Mouse (Mus musculus) MEL (cell line): ENCODE results near the gene S100a16. TPM values are rescaled to one million over a fixed set of nuclear protein-coding genes. Genes with fewer than 3 reads are reported as not detected.

ENCODE experiments used
- DNase-seq: peaks from one replicate; pipeline ENCODE4 v3.0.0; 2011; ENCODE audit warnings: low read depth, low spot score
- H3K27ac ChIP-seq: 2 replicates; pipeline ENCODE4 v1.5.1; 2012; ENCODE audit warnings: low read depth, mild to moderate bottlenecking, control low read depth, low read length, moderate library complexity; ENCODE audit not compliant: control insufficient read depth
- H3K27me3 ChIP-seq, 2 experiments: fragments of 150-350 bp in 1 of 2; sonication (generic) in 1 of 2; 2 replicates each; pipeline ENCODE4 v1.6.1; 2012; ENCODE audit warnings: low read length in 2 of 2, mild to moderate bottlenecking in 2 of 2, improper control_type of control experiment in 1 of 2, moderate library complexity in 1 of 2; ENCODE audit not compliant: insufficient read depth in 2 of 2, control insufficient read depth in 1 of 2
- H3K36me3 ChIP-seq, 2 experiments: 2 replicates each; pipeline ENCODE4 v1.6.1; 2012 to 2014; ENCODE audit warnings: low read length in 2 of 2, improper control_type of control experiment in 1 of 2, inconsistent platforms in 1 of 2, mild to moderate bottlenecking in 1 of 2; ENCODE audit not compliant: insufficient read depth in 2 of 2, control insufficient read depth in 1 of 2
- H3K4me1 ChIP-seq, 2 experiments: fragments of 150-350 bp in 1 of 2; sonication (generic) in 1 of 2; 2 replicates each; pipeline ENCODE4 v1.6.1; 2012; ENCODE audit warnings: low read length in 2 of 2, improper control_type of control experiment in 1 of 2, mild to moderate bottlenecking in 1 of 2; ENCODE audit not compliant: insufficient read depth in 2 of 2, control insufficient read depth in 1 of 2
- H3K4me3 ChIP-seq, 2 experiments: fragments of 150-350 bp in 1 of 2; sonication (generic) in 1 of 2; 2 replicates each; pipeline ENCODE4 v1.5.1; 2012; ENCODE audit warnings: low read depth in 2 of 2, low read length in 2 of 2, mild to moderate bottlenecking in 2 of 2, moderate library complexity in 2 of 2, control low read depth in 1 of 2, improper control_type of control experiment in 1 of 2; ENCODE audit not compliant: control insufficient read depth in 1 of 2, insufficient read depth in 1 of 2
- H3K79me2 ChIP-seq: 2 replicates; pipeline ENCODE4 v1.6.1; 2012; ENCODE audit warnings: mild to moderate bottlenecking, low read length, moderate library complexity; ENCODE audit not compliant: control insufficient read depth, poor library complexity, insufficient read depth
- H3K9ac ChIP-seq: 2 replicates; pipeline ENCODE4 v1.6.1; 2012; ENCODE audit warnings: low read depth, mild to moderate bottlenecking, control low read depth, low read length, moderate library complexity; ENCODE audit not compliant: control insufficient read depth, poor library complexity, severe bottlenecking
- H3K9me3 ChIP-seq: fragments of 150-350 bp; sonication (generic); replicated peaks from 2 replicates; pipeline ENCODE4 v1.6.1; 2012; ENCODE audit warnings: mild to moderate bottlenecking, low read length, improper control_type of control experiment, moderate library complexity; ENCODE audit not compliant: insufficient read depth
- E2F4 ChIP-seq: IDR thresholded peaks from 2 replicates; pipeline ENCODE4 v1.6.1; 2011; ENCODE audit warnings: low read depth, low read length, improper control_type of control experiment, borderline replicate concordance
- ETS1 ChIP-seq: IDR thresholded peaks from 2 replicates; pipeline ENCODE4 v1.6.1; 2012; ENCODE audit warnings: low read depth, mild to moderate bottlenecking, inconsistent platforms, low read length, improper control_type of control experiment, moderate library complexity
- GABPA ChIP-seq: IDR thresholded peaks from 2 replicates; pipeline ENCODE4 v1.6.1; 2012; ENCODE audit warnings: low read depth, mild to moderate bottlenecking, inconsistent platforms, low read length, improper control_type of control experiment, moderate library complexity
- GATA1 ChIP-seq: IDR thresholded peaks from 2 replicates; pipeline ENCODE4 v1.6.1; 2011; ENCODE audit warnings: low read depth, low read length, improper control_type of control experiment
- HCFC1 ChIP-seq: IDR thresholded peaks from 2 replicates; pipeline ENCODE4 v1.6.1; 2012; ENCODE audit warnings: low read depth, mild to moderate bottlenecking, inconsistent platforms, low read length, improper control_type of control experiment, moderate library complexity
- MAFK ChIP-seq: IDR thresholded peaks from 2 replicates; pipeline ENCODE4 v1.6.1; 2011; ENCODE audit warnings: low read depth, mild to moderate bottlenecking, low read length, improper control_type of control experiment, borderline replicate concordance
- MAZ ChIP-seq: IDR thresholded peaks from 2 replicates; pipeline ENCODE4 v1.6.1; 2012; ENCODE audit warnings: low read depth, mild to moderate bottlenecking, inconsistent platforms, low read length, improper control_type of control experiment
- MXI1 ChIP-seq: IDR thresholded peaks from 2 replicates; pipeline ENCODE4 v1.6.1; 2011; ENCODE audit warnings: mild to moderate bottlenecking, low read depth, low read length, improper control_type of control experiment
- MYC ChIP-seq: IDR thresholded peaks from 2 replicates; pipeline ENCODE4 v1.6.1; 2011; ENCODE audit warnings: low read depth, mild to moderate bottlenecking, low read length, improper control_type of control experiment, moderate library complexity
- NELFE ChIP-seq: IDR thresholded peaks from 2 replicates; pipeline ENCODE4 v1.6.1; 2011; ENCODE audit warnings: low read depth, low read length, improper control_type of control experiment
- POLR2A ChIP-seq, 2 experiments: IDR thresholded peaks; 2 replicates each; pipeline ENCODE4 v1.6.1; 2011 to 2012; ENCODE audit warnings: low read length in 2 of 2, mild to moderate bottlenecking in 2 of 2, control low read depth in 1 of 2, improper control_type of control experiment in 1 of 2, low read depth in 1 of 2, moderate library complexity in 1 of 2; ENCODE audit not compliant: control insufficient read depth in 1 of 2, insufficient read depth in 1 of 2, poor library complexity in 1 of 2
- POLR2AphosphoS2 ChIP-seq: IDR thresholded peaks from 2 replicates; pipeline ENCODE4 v1.6.1; 2011; ENCODE audit warnings: low read length, improper control_type of control experiment
- RCOR1 ChIP-seq: IDR thresholded peaks from 2 replicates; pipeline ENCODE4 v1.6.1; 2012; ENCODE audit warnings: low read depth, mild to moderate bottlenecking, inconsistent platforms, low read length, improper control_type of control experiment
- SIN3A ChIP-seq: IDR thresholded peaks from 2 replicates; pipeline ENCODE4 v1.6.1; 2012; ENCODE audit warnings: low read length, improper control_type of control experiment, inconsistent platforms
- TAL1 ChIP-seq: IDR thresholded peaks from 2 replicates; pipeline ENCODE4 v1.6.1; 2012; ENCODE audit warnings: mild to moderate bottlenecking, inconsistent platforms, low read length, moderate library complexity, mixed read lengths
- TCF12 ChIP-seq: IDR thresholded peaks from 2 replicates; pipeline ENCODE4 v1.6.1; 2014; ENCODE audit warnings: low read depth, mild to moderate bottlenecking, inconsistent platforms, low read length, improper control_type of control experiment, moderate library complexity
- USF1 ChIP-seq: IDR thresholded peaks from 2 replicates; pipeline ENCODE4 v1.6.1; 2014; ENCODE audit warnings: low read depth, mild to moderate bottlenecking, inconsistent platforms, low read length, improper control_type of control experiment, moderate library complexity
- ZMIZ1 ChIP-seq: IDR thresholded peaks from 2 replicates; pipeline ENCODE4 v1.6.1; 2012; ENCODE audit warnings: low read depth, mild to moderate bottlenecking, inconsistent platforms, low read length, improper control_type of control experiment, moderate library complexity
- polyA plus RNA-seq, 2 experiments: library from polyadenylated mRNA; stranded (reverse) in 1 of 2; unstranded in 1 of 2; fragments of >175 nt in 1 of 2; fragments of >200 nt in 1 of 2; gene quantifications; 2 replicates each; pipeline versions ENCODE4 v1.2.1 to v1.2.4; 2012; ENCODE audit warnings: low replicate concordance in 2 of 2, low read depth in 1 of 2; ENCODE audit not compliant: insufficient read length in 2 of 2, insufficient read depth in 1 of 2, missing spikeins in 1 of 2
- total RNA-seq: library from RNA; depleted of rRNA; stranded (reverse); fragments of 300-350 nt; gene quantifications from 2 replicates; pipeline ENCODE4 v1.2.3, GENCODE M21; 2012

The S100a16 gene
- total and polyA plus RNA-seq, 3 experiments: not detected

DNA sequence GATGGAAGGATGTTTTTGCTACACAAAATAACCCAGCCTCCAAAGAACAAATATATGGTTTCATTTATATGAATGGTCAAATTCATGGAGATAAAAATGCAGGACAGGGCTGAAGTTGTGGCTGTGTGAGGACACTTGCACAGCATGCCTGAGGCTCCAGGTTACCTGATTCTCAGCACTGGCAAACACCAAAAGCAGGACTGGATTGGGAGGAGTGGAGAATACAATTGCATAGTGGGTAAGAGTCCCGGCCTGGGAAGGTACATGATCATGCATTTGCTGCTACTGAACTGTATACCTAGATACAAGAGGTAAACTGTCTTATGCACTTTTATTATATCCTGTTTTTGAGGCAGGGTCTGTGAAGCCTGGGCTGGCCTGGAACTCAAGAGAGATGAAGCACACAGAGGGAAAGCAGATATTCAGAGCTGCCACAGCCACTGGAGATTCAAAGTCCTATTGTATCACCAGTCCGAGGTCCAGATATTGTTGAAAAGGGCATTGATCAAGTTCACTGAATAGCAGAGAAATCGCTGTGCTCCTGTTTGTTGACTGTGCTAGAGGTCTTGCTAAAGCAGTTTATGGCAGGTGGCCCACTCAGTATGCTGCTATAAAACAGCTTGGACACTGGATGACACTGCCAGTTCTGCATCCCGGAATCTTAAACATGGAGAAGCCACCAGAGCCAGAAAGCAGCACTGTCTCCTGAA is 43.1 kb upstream of the S100a16 start:
- Histone ChIP-seq H3K36me3 (peaks cover 5 to 11% of the 10 kb centered on the region in 2 experiments; a peak in 3 of 4 replicates), H3K27ac (no peak overlapping the region), H3K9ac (no peak overlapping the region)

DNA sequence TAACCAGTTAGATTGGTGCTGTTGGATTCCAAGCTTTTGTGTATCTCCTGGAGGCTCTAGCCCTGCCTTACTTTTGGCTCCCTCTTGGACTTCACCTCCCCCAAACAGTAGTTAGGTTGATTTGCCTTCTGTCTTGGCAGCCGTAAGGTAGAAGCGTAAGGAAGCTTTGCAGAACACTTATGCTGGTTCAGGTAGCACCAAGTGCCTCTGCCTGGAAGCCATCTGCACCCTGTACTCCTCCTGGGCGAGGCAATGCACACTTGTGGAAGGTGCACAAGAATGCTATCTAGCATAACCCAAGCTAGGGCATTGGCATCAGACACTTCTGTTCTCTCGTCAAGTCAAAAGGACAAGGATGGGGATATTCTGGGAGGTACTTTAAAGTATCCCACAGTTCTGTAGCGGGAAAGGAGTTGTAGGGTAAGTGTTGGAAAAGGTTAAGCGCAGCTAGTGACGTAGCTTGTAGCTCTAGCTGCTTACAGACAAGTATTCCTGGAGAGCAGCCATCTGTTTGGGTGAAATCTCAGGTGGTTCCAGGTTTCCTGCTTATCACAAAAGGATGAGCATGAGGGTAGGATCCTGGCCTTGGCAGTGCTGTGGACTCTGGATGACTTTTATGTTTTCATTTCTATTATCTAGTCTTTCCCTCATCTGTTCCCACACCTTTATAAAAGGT is 41.1 kb upstream of the S100a16 start:
- Histone ChIP-seq H3K9ac (no peak overlapping the region), H3K4me3 (no peak overlapping the region), H3K9me3 (no peaks in the 10 kb centered on the region), H3K79me2 (no peaks in the 10 kb centered on the region), H3K4me1 (peaks cover 0 to 4% of the 10 kb centered on the region in 2 experiments; a peak in 1 of 4 replicates), H3K36me3 (peaks cover 3 to 20% of the 10 kb centered on the region in 2 experiments), H3K27me3 (no peaks in the 10 kb centered on the region), H3K27ac (no peak overlapping the region)
- no peak; a peak in 1 of 4 replicates for TF ChIP-seq POLR2A (IDR thresholded peaks at IDR 0.05; ENCODE audit: control insufficient read depth in 1 of 2, insufficient read depth in 1 of 2, low read depth in 1 of 2, low read length in 2 of 2, poor library complexity in 1 of 2)
- peak; percentile 69; the same call in 1 of the 2 replicates for TF ChIP-seq POLR2AphosphoS2
- DNase-seq: no peak

More for the DNA sequence above, 43.1 kb upstream of the S100a16 start:
- TF ChIP-seq TAL1 (no peak), MAFK (no peak)
- TF ChIP-seq, all 39 proteins: peak for 0
- Histone ChIP-seq H3K4me3 (no peak overlapping the region), H3K79me2 (peaks cover 4% of the 10 kb centered on the region), H3K4me1 (peaks cover 3 to 11% of the 10 kb centered on the region in 2 experiments; a peak in 2 of 4 replicates), H3K9me3 (no peaks in the 10 kb centered on the region), H3K27me3 (no peaks in the 10 kb centered on the region)
- DNase-seq: no peak

DNA sequence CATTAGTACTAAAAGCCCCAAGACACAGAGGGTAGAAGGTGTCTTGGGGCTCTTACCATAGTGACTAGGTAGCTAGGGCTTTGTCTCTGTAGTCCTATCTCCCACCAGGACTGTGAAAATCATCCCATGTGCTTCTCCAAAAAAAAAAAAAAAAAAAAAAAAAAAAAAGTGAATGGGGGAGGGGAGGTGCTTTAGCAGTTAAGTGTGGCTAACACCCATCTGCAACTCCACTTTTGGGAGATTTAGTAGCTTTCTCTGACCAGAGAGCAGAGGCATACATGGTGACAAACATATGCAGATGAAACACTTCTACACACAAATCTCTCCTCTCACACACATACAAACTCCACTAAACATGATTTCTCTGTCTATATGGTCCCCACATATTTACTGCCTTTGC is 39.5 kb upstream of the S100a16 start:
- no peaks in the 10 kb centered on the region for H3K9me3 ChIP-seq
- no peak for DNase-seq
- no peaks in the 10 kb centered on the region for H3K79me2 ChIP-seq
- H3K4me3 ChIP-seq: no peak overlapping the region
- H3K27me3 ChIP-seq: no peaks in the 10 kb centered on the region
- H3K4me1 ChIP-seq: no peaks in the 10 kb centered on the region
- no peak overlapping the region for H3K9ac ChIP-seq
- H3K27ac ChIP-seq: no peak overlapping the region
- TF ChIP-seq GABPA: no peak
- no peak for TF ChIP-seq MXI1
- TF ChIP-seq POLR2AphosphoS2: 0 out of 2 replicates have a peak, but pooled peaks have one; percentile 10
- peaks cover 2 to 35% of the 10 kb centered on the region in 2 experiments; a peak in 3 of 4 replicates for H3K36me3 ChIP-seq

DNA sequence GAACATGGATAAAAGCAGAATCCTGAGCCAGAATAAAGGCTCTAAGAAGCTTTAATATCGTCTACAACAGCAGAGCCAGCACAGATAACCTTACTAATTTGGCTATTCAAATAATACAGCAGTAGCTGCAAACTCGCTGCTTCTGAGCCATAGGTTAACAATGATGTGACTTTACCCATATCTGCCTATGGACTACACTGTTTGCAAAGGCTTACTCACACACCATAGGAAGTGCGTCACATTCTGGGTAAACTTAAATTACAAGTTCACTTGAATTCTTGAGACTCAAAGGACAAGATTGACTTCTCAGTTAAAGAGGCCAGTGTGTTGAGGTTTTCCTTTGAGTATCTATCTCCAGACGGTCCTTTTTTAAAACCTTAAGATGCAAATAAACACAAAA is 33.6 kb upstream of the S100a16 start:
- H3K79me2 ChIP-seq: peaks cover 20% of the 10 kb centered on the region
- H3K27me3 ChIP-seq: no peaks in the 10 kb centered on the region
- no peak overlapping the region for H3K9ac ChIP-seq
- DNase-seq: no peak
- peaks cover 39 to 80% of the 10 kb centered on the region in 2 experiments for H3K36me3 ChIP-seq
- peaks cover 2 to 14% of the 10 kb centered on the region in 2 experiments; a peak in 2 of 4 replicates for H3K4me1 ChIP-seq
- no peaks in the 10 kb centered on the region for H3K9me3 ChIP-seq
- H3K27ac ChIP-seq: no peak overlapping the region
- no peak overlapping the region for H3K4me3 ChIP-seq
- TF ChIP-seq MAZ (no peak), NELFE (no peak), ETS1 (no peak), POLR2A (IDR thresholded peaks at IDR 0.05; ENCODE audit: control insufficient read depth in 1 of 2, insufficient read depth in 1 of 2, low read depth in 1 of 2, low read length in 2 of 2, poor library complexity in 1 of 2) (no peak), MYC (no peak), MAFK (no peak), GATA1 (no peak), ZMIZ1 (no peak), RCOR1 (no peak), TAL1 (no peak), MXI1 (no peak), POLR2AphosphoS2 (no peak), TCF12 (no peak), USF1 (no peak), SIN3A (no peak), HCFC1 (no peak), E2F4 (no peak)
